Comparison of ENCODE assay signal across 14 mouse cellular contexts in the genomic region with DNA sequence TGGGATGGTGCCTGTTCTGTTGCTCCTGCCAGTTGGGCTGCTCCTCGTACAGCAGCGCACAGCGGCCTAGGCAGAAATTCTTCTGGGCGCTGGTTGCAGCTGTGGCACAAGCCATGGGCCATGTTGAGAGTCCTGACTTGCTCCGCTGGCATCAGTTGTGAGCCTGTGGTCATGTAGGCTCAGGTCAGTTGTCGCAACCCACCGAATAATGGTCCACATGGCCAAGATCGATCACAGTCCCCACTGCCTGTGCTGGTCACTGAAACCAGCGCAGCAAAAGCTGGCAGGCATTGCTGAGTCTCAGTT.
DNase-seq lines count a peak whose midpoint lies in the region; ATAC-seq lines count a peak whose summit lies in the region.
"Had no signal": no experiment of that assay in that cellular context is flagged by ENCODE, and none has a peak within 500 bp of the region (broad histone marks: within the 10 kb centered on the region; RNA-seq: fewer than 3 reads in every experiment).

No protein-coding gene starts in this region.

- no peak overlapping the region for H3K4me3 ChIP-seq in heart, embryonic 11.5 days (ENCODE audit: low read depth, low read length)
- H3K4me3 ChIP-seq in limb, embryonic 11.5 days (ENCODE audit: low read depth, low read length), result no peak overlapping the region
- no peak overlapping the region for H3K4me3 ChIP-seq in limb, embryonic 10.5 days
- H3K4me3 ChIP-seq in neural tube, embryonic 12.5 days, result no peak overlapping the region
- H3K4me3 ChIP-seq in limb, embryonic 12.5 days (replicated peaks), result no peak overlapping the region
- H3K4me3 ChIP-seq: heart, adult 2 months; liver, embryonic 15.5 days; lung, embryonic 15.5 days; myocyte had no signal

- peak; percentile 42; the same call in 1 of the 2 replicates for ATAC-seq in heart, embryonic 11.5 days (replicated peaks; ENCODE audit: insufficient number of reproducible peaks, low FRiP score, low TSS enrichment)
- peak; percentile 44; the same call in 1 of the 2 replicates for ATAC-seq in limb, embryonic 11.5 days (ENCODE audit: insufficient number of reproducible peaks, low FRiP score, low TSS enrichment, low read depth)
- ATAC-seq in neural tube, embryonic 12.5 days (ENCODE audit: low FRiP score, low read depth), result peak; percentile 44; the same call in 1 of the 2 replicates
- peak; percentile 31; the same call in 1 of the 2 replicates for ATAC-seq in limb, embryonic 12.5 days (ENCODE audit: insufficient number of reproducible peaks, insufficient read depth, low FRiP score, low TSS enrichment, low read depth)
- ATAC-seq: inflammation-experienced regulatory T-cells, adult 6 months had no signal

- H3K27me3 ChIP-seq in heart, embryonic 11.5 days (ENCODE audit: control insufficient read depth, insufficient read depth, low read length), result no peaks in the 10 kb centered on the region
- H3K27me3 ChIP-seq in limb, embryonic 11.5 days (ENCODE audit: control insufficient read depth, insufficient read depth, low read length), result no peaks in the 10 kb centered on the region
- no peaks in the 10 kb centered on the region for H3K27me3 ChIP-seq in limb, embryonic 10.5 days (ENCODE audit: low read depth, poor library complexity, severe bottlenecking)
- H3K27me3 ChIP-seq in neural tube, embryonic 12.5 days (replicated peaks), result no peaks in the 10 kb centered on the region
- no peaks in the 10 kb centered on the region for H3K27me3 ChIP-seq in limb, embryonic 12.5 days
- H3K27me3 ChIP-seq: liver, embryonic 15.5 days; lung, embryonic 15.5 days had no signal

- no peak overlapping the region for H3K27ac ChIP-seq in heart, embryonic 11.5 days (ENCODE audit: low read depth, low read length)
- no peak overlapping the region for H3K27ac ChIP-seq in limb, embryonic 11.5 days (replicated peaks; ENCODE audit: low read depth, low read length)
- H3K27ac ChIP-seq in limb, embryonic 10.5 days, result no peak overlapping the region
- H3K27ac ChIP-seq in neural tube, embryonic 12.5 days, result no peak overlapping the region
- no peak overlapping the region for H3K27ac ChIP-seq in limb, embryonic 12.5 days
- H3K27ac ChIP-seq: heart, adult 2 months; liver, embryonic 15.5 days; lung, embryonic 15.5 days had no signal

- H3K4me1 ChIP-seq in heart, embryonic 11.5 days (ENCODE audit: control insufficient read depth, insufficient read depth, low read length), result no peaks in the 10 kb centered on the region
- no peaks in the 10 kb centered on the region for H3K4me1 ChIP-seq in limb, embryonic 11.5 days (ENCODE audit: control insufficient read depth, insufficient read depth, low read length)
- H3K4me1 ChIP-seq in limb, embryonic 10.5 days, result no peaks in the 10 kb centered on the region
- H3K4me1 ChIP-seq in neural tube, embryonic 12.5 days, result no peaks in the 10 kb centered on the region
- no peaks in the 10 kb centered on the region for H3K4me1 ChIP-seq in limb, embryonic 12.5 days (replicated peaks)
- H3K4me1 ChIP-seq: liver, embryonic 15.5 days; lung, embryonic 15.5 days had no signal

- WGBS in heart, embryonic 11.5 days (ENCODE audit: insufficient replicate concordance), result 72% methylated on average over 9 of the region's 9 CpGs
- 68% methylated on average over 9 of the region's 9 CpGs for WGBS in limb, embryonic 11.5 days
- 74% methylated on average over 9 of the region's 9 CpGs for WGBS in limb, embryonic 10.5 days
- 81% methylated on average over 9 of the region's 9 CpGs for WGBS in neural tube, embryonic 12.5 days
- WGBS in limb, embryonic 12.5 days, result 73% methylated on average over 9 of the region's 9 CpGs

- no peak overlapping the region for H3K9ac ChIP-seq in heart, embryonic 11.5 days (ENCODE audit: low read depth, low read length)
- H3K9ac ChIP-seq in limb, embryonic 11.5 days (ENCODE audit: low read length), result no peak overlapping the region
- H3K9ac ChIP-seq in neural tube, embryonic 12.5 days, result no peak overlapping the region
- no peak overlapping the region for H3K9ac ChIP-seq in limb, embryonic 12.5 days (replicated peaks)
- H3K9ac ChIP-seq: liver, embryonic 15.5 days; lung, embryonic 15.5 days had no signal

- no peaks in the 10 kb centered on the region for H3K36me3 ChIP-seq in heart, embryonic 11.5 days (ENCODE audit: control insufficient read depth, insufficient read depth, low read length)
- no peaks in the 10 kb centered on the region for H3K36me3 ChIP-seq in limb, embryonic 11.5 days (ENCODE audit: control insufficient read depth, insufficient read depth, low read length)
- H3K36me3 ChIP-seq in limb, embryonic 10.5 days, result no peaks in the 10 kb centered on the region
- no peaks in the 10 kb centered on the region for H3K36me3 ChIP-seq in neural tube, embryonic 12.5 days
- H3K36me3 ChIP-seq in limb, embryonic 12.5 days, result no peaks in the 10 kb centered on the region
- H3K36me3 ChIP-seq: liver, embryonic 15.5 days; lung, embryonic 15.5 days had no signal

- no peak for DNase-seq in heart, postnatal 4 days
- DNase-seq in limb, embryonic 11.5 days (ENCODE audit: low spot score), result no peak
- no peak for DNase-seq in limb, embryonic 10.5 days (ENCODE audit: low spot score)
- DNase-seq in neural tube, embryonic 10.5 days (ENCODE audit: extremely low spot score, low spot score), result no peak
- DNase-seq in adrenal gland, postnatal 4 days (ENCODE audit: low spot score in 2 of 2), result no peak
- DNase-seq: gastrocnemius, postnatal 36 days; heart, adult 2 months had no signal

- no peaks in the 10 kb centered on the region for H3K9me3 ChIP-seq in heart, embryonic 11.5 days (replicated peaks; ENCODE audit: control insufficient read depth, low read length)
- no peaks in the 10 kb centered on the region for H3K9me3 ChIP-seq in limb, embryonic 11.5 days (ENCODE audit: control insufficient read depth, low read length)
- no peaks in the 10 kb centered on the region for H3K9me3 ChIP-seq in limb, embryonic 10.5 days (replicated peaks)
- H3K9me3 ChIP-seq in neural tube, embryonic 12.5 days, result no peaks in the 10 kb centered on the region
- no peaks in the 10 kb centered on the region for H3K9me3 ChIP-seq in limb, embryonic 12.5 days
- H3K9me3 ChIP-seq: liver, embryonic 15.5 days; lung, embryonic 15.5 days had no signal

- no peak overlapping the region for H3K4me2 ChIP-seq in heart, embryonic 11.5 days
- no peak overlapping the region for H3K4me2 ChIP-seq in limb, embryonic 11.5 days (ENCODE audit: low read depth, severe bottlenecking)
- H3K4me2 ChIP-seq in neural tube, embryonic 12.5 days (replicated peaks), result no peak overlapping the region
- H3K4me2 ChIP-seq in limb, embryonic 12.5 days, result no peak overlapping the region
- H3K4me2 ChIP-seq: liver, embryonic 15.5 days; lung, embryonic 15.5 days had no signal
